Mouse (Mus musculus) stomach, embryonic 16.5 days (tissue): ENCODE results near the gene Zfp383. TPM values are rescaled to one million over a fixed set of nuclear protein-coding genes. Genes with fewer than 3 reads are reported as not detected.
A peak's percentile ranks its signal among the peaks of the same experiment; 100 is the strongest.

Source experiments
- ATAC-seq: fragments of 200-750 bp; cut with Nextera tagmentation; 2 replicates; pipeline ENCODE4 v1.8.0; 2017; ENCODE audit warnings: moderate number of reproducible peaks, moderate TSS enrichment; ENCODE audit not compliant: insufficient read depth, low FRiP score
- H3K27ac ChIP-seq: fragments of 300-500 bp; sonication (generic); 2 replicates; pipeline ENCODE4 v1.5.1; 2014; ENCODE audit warnings: low read length
- H3K27me3 ChIP-seq: fragments of 300-500 bp; sonication (generic); 2 replicates; pipeline ENCODE4 v1.6.1; 2014; ENCODE audit warnings: low read length, control low read depth, mixed read lengths; ENCODE audit not compliant: control insufficient read depth, insufficient read depth
- H3K36me3 ChIP-seq: fragments of 300-500 bp; sonication (generic); 2 replicates; pipeline ENCODE4 v1.6.1; 2014; ENCODE audit warnings: low read length; ENCODE audit not compliant: control insufficient read depth, insufficient read depth
- H3K4me1 ChIP-seq: fragments of 300-500 bp; sonication (generic); 2 replicates; pipeline ENCODE4 v1.6.1; 2014; ENCODE audit warnings: low read length, control low read depth, mixed read lengths; ENCODE audit not compliant: control insufficient read depth, insufficient read depth
- H3K4me2 ChIP-seq: fragments of 300-500 bp; sonication (generic); 2 replicates; pipeline ENCODE4 v1.6.1; 2014; ENCODE audit warnings: low read depth, low read length, mixed read lengths
- H3K4me3 ChIP-seq: fragments of 300-500 bp; sonication (generic); replicated peaks from 2 replicates; pipeline ENCODE4 v1.5.1; 2014; ENCODE audit warnings: mild to moderate bottlenecking, low read length
- H3K9ac ChIP-seq: fragments of 300-500 bp; sonication (generic); 2 replicates; pipeline ENCODE4 v1.6.1; 2014; ENCODE audit warnings: low read length
- H3K9me3 ChIP-seq: fragments of 300-500 bp; sonication (generic); replicated peaks from 2 replicates; pipeline ENCODE4 v1.6.1; 2016; ENCODE audit warnings: low read length, control low read depth; ENCODE audit not compliant: control insufficient read depth
- WGBS: fragments of 180-500 bp; shearing (Covaris S2); extraction: QIAGEN DNeasy Blood & Tissue Kit; methylation state at CpG from one replicate; pipeline ENCODE4 v1.1.7; 2014; 5-methylcytosine and 5-hydroxymethylcytosine counted together
- polyA plus RNA-seq: library from polyadenylated mRNA; unstranded; fragments of >200 nt; fragmentation: Nextera tagmentation; extraction: Ambion mirVana; gene quantifications from 2 replicates; pipeline ENCODE4 v1.2.1, GENCODE M21; 2015

Gene Zfp383
- polyA plus RNA-seq, 1 experiment from 2014 or later: 4.0 TPM

DNA sequence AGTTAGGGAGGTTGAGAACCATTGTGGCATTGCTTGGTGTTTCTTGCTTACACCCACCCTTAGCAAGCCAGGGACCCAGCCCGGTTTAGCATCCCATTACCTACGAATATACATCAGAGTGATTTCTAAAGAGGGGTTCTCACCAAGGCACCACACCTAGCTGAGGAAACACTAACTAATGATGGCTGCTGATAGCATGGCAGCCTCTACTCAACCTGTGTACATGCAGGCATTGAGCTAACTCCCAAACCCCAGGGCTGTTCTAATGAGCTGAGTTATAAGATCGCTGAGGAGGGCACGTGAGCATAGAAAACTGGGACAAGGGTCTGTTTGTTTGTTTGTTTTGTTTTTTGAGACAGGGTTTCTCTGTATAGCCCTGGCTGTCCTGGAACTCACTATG is 15.3 kb upstream of the Zfp383 start:
- no peaks in the 10 kb centered on the region for H3K4me1 ChIP-seq
- H3K4me3 ChIP-seq: no peak overlapping the region
- 97% methylated on average over 4 of the region's 4 CpGs for WGBS
- H3K9ac ChIP-seq: no peak overlapping the region
- no peak overlapping the region for H3K27ac ChIP-seq
- peaks cover 53% of the 10 kb centered on the region for H3K36me3 ChIP-seq
- peaks cover 41% of the 10 kb centered on the region for H3K9me3 ChIP-seq
- H3K4me2 ChIP-seq: no peak overlapping the region
- no peak for ATAC-seq
- no peaks in the 10 kb centered on the region for H3K27me3 ChIP-seq

DNA sequence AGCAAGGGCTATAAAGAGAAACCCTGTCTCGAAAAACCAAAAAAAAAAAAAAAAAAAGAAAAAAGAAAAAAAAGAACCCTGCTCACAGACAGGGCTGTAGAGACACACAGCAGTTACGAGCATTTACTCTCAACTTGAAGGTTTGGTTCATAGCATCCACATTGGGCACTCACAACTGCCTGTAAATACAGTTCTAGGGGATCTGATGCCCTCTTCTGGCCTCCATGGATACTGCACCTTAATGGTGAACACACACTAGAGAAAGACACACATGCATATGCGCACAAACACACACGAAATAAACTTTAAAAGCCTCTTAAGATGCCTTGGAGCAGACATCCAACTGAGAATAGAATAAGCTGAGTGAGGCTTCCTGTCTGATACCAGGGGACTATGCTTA is 9.7 kb upstream of the Zfp383 start:
- no peak overlapping the region for H3K9ac ChIP-seq
- H3K4me3 ChIP-seq: no peak overlapping the region
- H3K4me1 ChIP-seq: no peaks in the 10 kb centered on the region
- ATAC-seq: no peak
- no peak overlapping the region for H3K27ac ChIP-seq
- 98% methylated on average over 4 of the region's 4 CpGs for WGBS
- H3K4me2 ChIP-seq: no peak overlapping the region
- peaks cover 59% of the 10 kb centered on the region for H3K36me3 ChIP-seq
- H3K27me3 ChIP-seq: no peaks in the 10 kb centered on the region
- H3K9me3 ChIP-seq: peaks cover 35% of the 10 kb centered on the region

DNA sequence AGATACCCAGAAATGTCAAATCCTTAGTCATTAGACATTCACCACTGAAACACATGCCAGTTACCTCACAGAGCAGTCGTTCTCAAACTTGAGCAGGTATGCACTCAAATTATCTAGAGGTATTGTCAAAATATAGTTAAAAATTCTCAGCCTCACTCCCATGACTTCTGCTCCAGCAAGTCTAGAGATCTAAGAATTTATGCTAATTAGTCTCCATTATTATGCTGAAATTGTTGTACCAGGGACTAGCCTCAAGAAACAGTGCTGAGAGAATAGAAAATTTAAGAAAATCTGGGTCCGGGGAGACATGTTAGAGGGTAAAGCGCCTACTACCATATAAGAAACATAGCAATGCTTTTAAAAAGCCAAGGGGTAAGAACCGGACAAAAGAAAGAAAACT is 3.9 kb upstream of the Zfp383 start:
- Histone ChIP-seq H3K36me3 (peaks cover 12% of the 10 kb centered on the region), H3K4me1 (no peaks in the 10 kb centered on the region), H3K4me3 (no peak overlapping the region), H3K9ac (no peak overlapping the region), H3K4me2 (no peak overlapping the region), H3K27me3 (no peaks in the 10 kb centered on the region), H3K9me3 (no peaks in the 10 kb centered on the region), H3K27ac (no peak overlapping the region)
- ATAC-seq: no peak
- WGBS: 90% methylated on average over 4 of the region's 4 CpGs

DNA sequence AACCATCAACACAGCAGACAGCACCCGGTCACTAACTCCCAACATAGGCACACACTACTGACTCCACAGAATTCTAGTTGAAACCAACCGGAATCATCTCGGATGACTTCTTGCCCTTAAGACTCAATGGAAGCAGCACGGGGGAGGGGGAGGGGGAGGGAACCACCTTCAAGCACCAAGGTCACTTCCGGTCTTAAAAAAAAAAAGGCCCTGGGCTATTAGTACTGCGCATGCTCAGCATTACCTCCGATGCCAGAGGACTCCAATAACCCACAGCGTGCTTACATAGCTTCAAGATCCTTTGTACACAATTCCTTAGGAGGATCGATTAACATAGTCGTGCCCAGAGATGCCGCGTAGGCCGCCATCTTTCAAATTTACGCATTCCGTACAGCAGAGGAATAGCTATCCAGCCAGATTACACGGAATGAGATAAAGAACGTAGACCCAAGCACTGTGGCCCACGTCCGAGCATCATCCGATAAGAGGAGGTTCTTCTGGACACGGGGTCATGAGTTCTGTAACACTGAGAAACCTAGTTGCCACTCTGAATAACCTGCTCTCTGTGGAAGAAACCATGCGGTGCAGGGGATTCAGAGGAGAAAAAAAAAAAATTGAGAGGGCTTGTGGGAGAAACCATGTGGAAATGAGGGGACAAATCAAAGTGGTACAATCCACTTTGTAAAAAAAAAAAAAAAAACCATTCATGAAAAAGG is 1.9 kb upstream of the Zfp383 start, which contains the start of gene Zfp27:
Gene Zfp27, minus strand, starts transcription at position 607 of the 716 bp plus-strand sequence.
- under 1% methylated on average over 22 of the region's 22 CpGs for whole genome bisulfite sequencing
- peak within 1 kb of the TSS; percentile 70 for H3K4me2 ChIP-seq
- ATAC-seq: peak; percentile 88

GRCm38 (mm10) chr7:29906682-29907058 is 1.4 kb upstream of the Zfp383 start:
- ATAC-seq: no peak
- WGBS: 22% methylated on average over 8 of the region's 8 CpGs
- Histone ChIP-seq H3K4me1 (no peaks in the 10 kb centered on the region), H3K4me2 (peak overlapping the region; percentile 70), H3K36me3 (no peaks in the 10 kb centered on the region), H3K27me3 (no peaks in the 10 kb centered on the region), H3K4me3 (peak overlapping the region; percentile 77), H3K27ac (peak overlapping the region; percentile 94), H3K9me3 (no peaks in the 10 kb centered on the region), H3K9ac (peak overlapping the region; percentile 69; the same call in 1 of the 2 replicates)

More for the DNA sequence above, 1.9 kb upstream of the Zfp383 start, which contains the start of gene Zfp27:
- Histone ChIP-seq H3K9me3 (no peaks in the 10 kb centered on the region), H3K9ac (peak within 1 kb of the TSS; percentile 69), H3K4me1 (no peaks in the 10 kb centered on the region), H3K36me3 (no peaks in the 10 kb centered on the region), H3K4me3 (peak within 1 kb of the TSS; percentile 77), H3K27ac (peak within 1 kb of the TSS; percentile 94), H3K27me3 (no peaks in the 10 kb centered on the region)

- Histone ChIP-seq H3K9me3 (no peaks in the 10 kb centered on the region), H3K27me3 (no peaks in the 10 kb centered on the region), H3K4me1 (no peaks in the 10 kb centered on the region), H3K9ac (no peak overlapping the region), H3K27ac (peak overlapping the region; percentile 94; the same call in 1 of the 2 replicates), H3K4me2 (no peak overlapping the region), H3K36me3 (no peaks in the 10 kb centered on the region), H3K4me3 (no peak overlapping the region)
- WGBS: 83% methylated on average over 5 of the region's 5 CpGs
- no peak for ATAC-seq
Observed at GRCm38 (mm10) chr7:29907206-29907605, 817 bp upstream of the Zfp383 start.

DNA sequence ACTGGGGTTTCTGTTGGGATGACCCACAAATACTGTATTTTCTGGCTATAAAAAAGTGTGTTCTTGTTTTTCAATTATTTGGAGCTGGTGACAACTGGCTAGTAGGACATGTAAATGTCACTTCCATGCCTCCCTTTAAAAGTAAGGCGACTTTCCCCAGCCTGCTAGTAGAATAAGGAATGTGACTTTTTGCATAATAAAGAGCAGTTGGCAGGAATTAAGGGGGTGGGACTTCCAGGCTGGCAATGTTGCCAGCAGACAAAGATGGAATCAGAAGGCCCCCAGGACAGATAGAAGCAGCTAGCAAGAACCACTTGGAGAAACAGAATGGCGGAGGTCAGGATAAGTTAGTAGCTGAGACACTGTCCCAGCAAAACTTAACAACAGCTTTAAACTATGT is 2.2 kb downstream of the Zfp383 start:
- Histone ChIP-seq H3K4me2 (no peak overlapping the region), H3K27ac (no peak overlapping the region), H3K4me3 (no peak overlapping the region), H3K9ac (no peak overlapping the region), H3K9me3 (no peaks in the 10 kb centered on the region; the same call in 1 of the 2 replicates), H3K4me1 (no peaks in the 10 kb centered on the region), H3K27me3 (no peaks in the 10 kb centered on the region), H3K36me3 (peaks cover 9% of the 10 kb centered on the region)
- no peak for ATAC-seq
- WGBS: 83% methylated on average over 2 of the region's 2 CpGs

DNA sequence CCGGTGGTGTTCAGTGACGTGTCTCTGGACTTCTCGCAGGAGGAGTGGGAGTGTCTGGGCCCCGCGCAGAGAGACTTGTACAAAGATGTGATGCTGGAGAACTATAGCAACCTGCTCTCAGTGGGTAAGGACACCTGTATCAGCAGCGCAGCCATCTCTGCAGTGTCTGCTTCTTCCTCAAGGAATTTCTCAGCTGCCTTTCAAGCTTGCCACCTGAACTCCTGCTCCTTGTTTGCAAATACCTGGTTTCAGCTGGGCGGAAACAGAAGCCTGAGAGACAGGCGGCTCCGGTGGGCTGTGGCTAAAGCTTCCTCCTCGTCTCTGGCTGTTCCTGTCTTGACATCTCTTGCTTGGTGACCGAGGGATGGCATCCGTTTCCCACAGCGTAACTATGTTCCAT is 4.1 kb downstream of the Zfp383 start:
- no peak overlapping the region for H3K4me2 ChIP-seq
- H3K27me3 ChIP-seq: no peaks in the 10 kb centered on the region
- no peaks in the 10 kb centered on the region; the same call in 1 of the 2 replicates for H3K9me3 ChIP-seq
- H3K27ac ChIP-seq: no peak overlapping the region
- H3K4me1 ChIP-seq: no peaks in the 10 kb centered on the region
- no peak overlapping the region for H3K9ac ChIP-seq
- no peak for ATAC-seq
- WGBS: 88% methylated on average over 13 of the region's 13 CpGs
- no peak overlapping the region for H3K4me3 ChIP-seq
- H3K36me3 ChIP-seq: peaks cover 15% of the 10 kb centered on the region

- Histone ChIP-seq H3K27ac (no peak overlapping the region), H3K4me3 (no peak overlapping the region), H3K9ac (no peak overlapping the region), H3K27me3 (no peaks in the 10 kb centered on the region), H3K4me1 (no peaks in the 10 kb centered on the region), H3K36me3 (peaks cover 15% of the 10 kb centered on the region), H3K4me2 (no peak overlapping the region), H3K9me3 (no peaks in the 10 kb centered on the region; the same call in 1 of the 2 replicates)
- WGBS: 50% methylated on average over 6 of the region's 6 CpGs
- ATAC-seq: no peak
Observed at GRCm38 (mm10) chr7:29917371-29918061, 9.5 kb downstream of the Zfp383 start.
